Mouse (Mus musculus) kidney, postnatal 10 days (tissue): ENCODE measurements around the gene Arhgap8.

ENCODE experiments used
- DNase-seq: peaks from one replicate; pipeline ENCODE4 v3.0.0; 2021; ENCODE audit warnings: mixed read lengths

The Arhgap8 gene

DNA sequence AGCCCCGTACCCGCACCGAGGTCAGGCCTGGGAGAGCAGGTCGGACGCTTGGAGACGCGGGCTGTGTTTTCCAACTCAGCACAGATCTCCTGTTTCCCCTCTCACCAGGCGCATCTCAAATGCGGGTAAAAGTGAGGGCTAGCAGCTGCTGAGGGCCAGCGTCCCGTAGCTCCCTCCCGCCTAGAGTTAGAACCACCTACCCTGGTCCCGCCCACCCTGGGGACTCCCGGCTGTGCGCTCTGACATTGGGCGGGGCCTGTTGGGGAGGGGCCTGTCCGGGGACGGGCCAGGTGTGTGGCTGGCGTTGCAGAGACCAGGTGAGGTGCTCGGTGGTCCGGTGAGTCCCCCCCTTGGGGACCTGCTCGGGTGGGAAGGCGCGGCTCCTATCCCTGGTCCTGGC lies at the start of gene Arhgap8:
Gene Arhgap8 (plus strand): TSS at position 262 of the 400 bp plus-strand sequence.
- peak; percentile 82 for DNase-seq

GRCm38 (mm10) chr15:84670657-84671055 lies 49.2 kb upstream of the Arhgap8 start:
- DNase-seq, result peak; percentile 45

DNA sequence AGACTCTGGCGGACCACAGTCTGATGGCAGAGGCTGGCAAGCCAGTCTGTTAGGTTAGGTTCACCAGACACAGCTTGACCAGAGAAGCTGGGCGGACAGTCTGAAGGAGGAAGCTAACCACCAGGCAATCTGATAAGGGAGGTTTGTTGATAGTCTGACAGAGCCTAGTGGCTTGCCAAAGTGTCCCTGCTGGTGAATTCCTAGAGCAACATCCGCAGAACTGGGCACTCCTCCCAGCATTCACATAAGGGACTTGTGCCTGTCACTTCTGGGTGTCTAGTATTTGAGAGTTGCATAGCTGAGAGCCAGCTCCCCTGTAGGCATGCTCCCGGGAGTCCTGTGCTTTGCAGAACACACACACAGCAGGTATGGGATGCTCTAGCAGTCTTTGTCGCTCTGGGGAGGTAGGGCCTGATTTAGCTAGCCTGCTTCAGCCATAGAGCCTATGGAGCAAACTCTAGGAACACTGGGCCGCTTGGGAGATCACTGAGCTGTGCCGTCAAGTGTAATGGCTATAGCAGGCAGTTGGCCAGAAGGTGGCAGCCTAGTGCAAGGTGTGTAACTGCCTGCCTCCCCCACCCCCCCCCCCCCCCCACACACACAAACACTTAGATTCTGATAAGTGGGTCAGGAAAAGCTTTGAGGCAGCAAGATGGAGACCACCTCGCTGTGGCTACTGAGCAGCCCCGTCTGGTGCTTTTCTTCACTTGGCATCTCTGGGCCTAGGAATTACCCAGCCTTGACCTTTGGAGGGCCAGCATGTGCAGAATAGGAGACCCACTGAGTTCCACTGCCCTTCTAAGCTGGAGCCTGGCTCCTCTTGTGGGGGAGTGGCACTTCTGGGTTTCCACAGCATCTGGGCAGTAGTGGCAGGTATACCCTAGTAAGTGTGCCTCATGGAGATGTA lies 48.2 kb upstream of the Arhgap8 start:
- DNase-seq, result peak; percentile 88

- peak; percentile 60 for DNase-seq
Observed at GRCm38 (mm10) chr15:84672308-84672615, 47.6 kb upstream of the Arhgap8 start.

DNA sequence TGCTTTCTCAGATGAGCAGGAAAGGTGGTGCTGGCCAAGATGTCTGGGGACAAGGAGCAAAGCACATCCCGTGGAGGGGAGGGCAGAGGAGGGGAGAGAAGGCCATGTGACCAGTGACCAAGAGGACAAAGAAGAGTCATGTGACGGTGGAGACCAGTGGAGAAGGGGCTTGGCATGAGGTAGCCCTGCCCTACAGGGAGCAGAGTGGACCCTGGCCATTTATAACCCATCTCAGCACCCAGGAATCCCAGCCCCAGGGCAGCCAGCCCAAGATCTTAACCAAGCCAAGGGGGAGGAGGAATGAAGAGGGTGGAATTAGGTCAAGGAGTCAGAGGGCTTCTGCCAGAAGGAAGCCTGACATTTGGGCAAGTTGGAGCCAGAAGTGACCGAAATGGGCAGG lies 47.2 kb upstream of the Arhgap8 start:
- DNase-seq, result peak; percentile 75

DNA sequence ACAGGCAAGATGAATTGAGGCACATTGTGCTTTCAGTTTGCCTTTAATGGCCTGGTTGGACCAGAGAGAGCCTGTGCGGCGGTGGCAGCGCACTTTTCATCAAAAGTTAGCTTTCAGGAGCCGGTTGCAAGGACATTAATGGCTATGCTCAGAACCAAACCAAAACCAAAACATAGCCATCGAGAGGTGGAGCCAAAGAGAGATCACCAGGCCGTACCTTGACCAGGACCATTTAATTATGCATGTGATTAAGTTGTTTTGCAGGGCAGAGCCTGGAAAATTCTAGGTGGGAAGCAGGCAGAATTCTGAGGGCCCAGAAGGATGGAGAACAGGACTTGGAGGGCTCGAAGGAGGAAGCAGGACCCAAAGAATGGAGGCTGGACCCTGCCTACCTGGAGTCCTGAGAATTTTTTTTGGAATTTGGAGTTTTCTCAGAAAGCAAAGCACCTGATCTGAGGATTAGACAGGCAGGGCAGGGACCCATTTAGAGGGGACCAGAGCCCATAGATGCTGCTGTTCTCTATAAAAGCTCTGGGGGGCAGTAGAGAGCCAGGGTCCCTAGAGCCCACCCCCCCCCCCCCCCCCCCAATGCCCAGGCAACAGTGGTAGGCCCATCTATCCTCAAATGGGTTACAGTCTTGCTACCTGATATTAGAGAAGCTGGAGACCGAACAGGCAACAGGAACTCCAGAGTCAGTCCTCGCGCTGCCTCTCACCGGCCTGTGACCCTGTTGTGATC lies 45.4 kb upstream of the Arhgap8 start:
- DNase-seq, result no peak

DNA sequence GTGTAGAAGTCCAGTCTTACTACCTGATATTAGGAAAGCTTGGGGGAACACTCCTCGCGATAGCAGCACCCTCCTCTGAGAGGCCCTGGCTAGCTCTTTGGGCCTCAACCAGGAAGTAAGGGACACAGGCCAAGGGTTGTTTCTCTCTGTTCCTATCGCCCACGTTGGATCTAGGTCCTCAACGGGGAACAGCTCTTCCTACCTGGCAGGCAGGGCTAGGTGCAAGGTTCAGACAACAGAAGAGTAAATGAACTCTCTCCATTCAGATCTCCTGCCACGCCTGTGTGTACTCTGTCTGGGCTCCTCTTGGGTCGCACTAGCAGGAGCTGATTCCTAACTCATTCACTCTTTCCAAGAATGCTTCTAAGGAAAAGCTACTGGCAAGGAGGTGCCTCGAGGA lies 44.5 kb upstream of the Arhgap8 start:
- peak; percentile 34 for DNase-seq

DNA sequence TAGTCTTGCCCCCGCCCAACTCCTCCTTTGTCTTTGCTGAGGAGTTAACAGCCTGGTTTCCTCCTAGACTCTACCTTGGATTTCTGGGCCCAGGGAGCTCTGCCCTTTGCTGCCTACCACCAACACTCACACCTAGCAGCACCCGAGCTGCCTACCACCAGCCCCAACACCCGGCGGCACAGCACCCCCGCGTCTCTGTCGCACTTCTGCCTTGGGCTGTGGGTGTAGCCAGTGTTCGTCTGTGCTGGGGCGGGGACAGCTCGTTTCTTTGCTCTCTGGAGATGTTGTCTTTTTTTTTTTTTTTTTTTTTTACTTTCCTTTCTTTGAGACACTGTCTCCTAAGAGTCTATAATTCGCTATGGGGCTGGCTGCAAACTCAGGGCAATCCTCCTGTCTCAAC lies 41.9 kb upstream of the Arhgap8 start:
- DNase-seq, result no peak

DNA sequence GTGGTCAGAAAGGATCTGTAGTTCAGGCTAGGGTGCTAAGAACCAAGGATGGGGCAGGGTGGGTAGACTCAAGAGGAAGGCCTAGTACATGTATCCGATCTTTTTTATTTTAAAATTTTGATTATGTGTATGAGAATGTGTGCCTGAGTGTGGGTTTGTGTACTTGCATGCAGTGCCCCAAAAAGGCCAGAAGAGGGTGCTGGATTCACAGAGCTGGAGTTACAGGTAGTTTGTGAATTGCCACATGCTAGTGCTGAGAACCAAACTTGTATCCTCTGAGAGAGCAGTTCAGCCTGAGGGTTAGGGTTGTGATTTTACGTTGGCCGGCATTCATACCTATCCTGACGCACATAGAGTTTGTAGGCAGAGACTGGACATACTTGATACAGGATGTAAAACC lies 40.8 kb upstream of the Arhgap8 start:
- no peak for DNase-seq

DNA sequence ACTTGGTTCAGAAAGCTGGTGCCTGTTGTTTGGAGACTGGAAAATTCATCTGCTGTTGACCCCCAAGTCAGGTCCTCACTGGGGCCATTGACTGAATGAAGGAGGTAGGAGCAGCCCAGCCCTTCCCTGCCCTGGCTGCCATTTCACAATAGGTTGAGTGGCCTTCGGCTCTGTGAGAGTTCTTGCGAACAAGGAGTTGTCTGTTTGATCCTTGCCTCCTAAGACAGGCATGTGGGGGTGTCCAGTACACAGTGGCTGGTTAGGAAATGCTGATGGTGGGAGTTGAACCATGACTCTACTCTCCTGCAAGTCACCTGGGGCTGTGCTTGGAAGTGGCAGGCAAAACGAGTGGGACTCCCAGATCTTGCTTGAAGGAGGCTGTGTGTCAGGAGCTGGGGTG lies 40.1 kb upstream of the Arhgap8 start:
- DNase-seq, result no peak

- peak; percentile 96 for DNase-seq
Observed at GRCm38 (mm10) chr15:84680545-84681454, 39.1 kb upstream of the Arhgap8 start.

- peak; percentile 90 for DNase-seq
Observed at GRCm38 (mm10) chr15:84681455-84682193, 38.2 kb upstream of the Arhgap8 start.

- no peak for DNase-seq
Observed at GRCm38 (mm10) chr15:84682206-84682605, 37.6 kb upstream of the Arhgap8 start.

DNA sequence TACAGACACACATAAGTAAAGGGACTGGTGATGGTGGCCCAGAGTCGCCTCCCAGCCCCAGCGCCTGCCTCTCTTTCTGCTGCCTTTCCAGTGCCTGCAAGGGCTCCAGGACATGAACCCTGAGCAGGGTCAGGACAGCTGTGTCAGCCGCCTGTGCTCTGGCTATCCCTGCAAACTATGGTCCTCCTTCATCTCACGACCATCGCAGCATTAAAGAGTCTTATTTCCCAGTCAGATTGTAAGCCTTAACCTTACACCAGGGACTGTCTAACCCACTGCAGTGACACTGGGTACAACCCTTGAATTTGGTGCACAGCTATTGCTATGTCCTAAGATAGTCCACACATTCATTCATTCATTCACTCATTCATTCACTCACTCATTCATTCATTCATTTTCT lies 37.0 kb upstream of the Arhgap8 start:
- DNase-seq, result no peak

DNA sequence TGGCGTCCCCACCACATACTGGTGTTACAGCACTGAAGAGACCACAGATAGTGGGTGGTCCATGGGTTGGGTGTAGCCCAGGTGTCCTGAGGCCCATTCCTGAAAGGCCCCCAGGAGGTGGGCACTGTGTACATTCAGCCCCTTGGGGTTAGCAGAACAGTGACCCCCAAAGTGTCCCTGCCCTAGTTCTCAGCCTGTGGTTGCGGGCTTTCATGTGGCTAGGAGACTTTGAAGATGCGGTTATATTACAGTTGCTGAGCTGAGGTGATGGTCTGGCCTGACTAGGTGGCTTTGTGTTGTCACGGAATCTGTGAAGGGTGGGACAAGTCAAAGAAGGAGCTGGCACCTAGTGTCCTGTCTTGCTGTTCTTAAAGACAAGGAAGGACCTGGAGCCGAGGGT lies 35.3 kb upstream of the Arhgap8 start:
- no peak for DNase-seq

DNA sequence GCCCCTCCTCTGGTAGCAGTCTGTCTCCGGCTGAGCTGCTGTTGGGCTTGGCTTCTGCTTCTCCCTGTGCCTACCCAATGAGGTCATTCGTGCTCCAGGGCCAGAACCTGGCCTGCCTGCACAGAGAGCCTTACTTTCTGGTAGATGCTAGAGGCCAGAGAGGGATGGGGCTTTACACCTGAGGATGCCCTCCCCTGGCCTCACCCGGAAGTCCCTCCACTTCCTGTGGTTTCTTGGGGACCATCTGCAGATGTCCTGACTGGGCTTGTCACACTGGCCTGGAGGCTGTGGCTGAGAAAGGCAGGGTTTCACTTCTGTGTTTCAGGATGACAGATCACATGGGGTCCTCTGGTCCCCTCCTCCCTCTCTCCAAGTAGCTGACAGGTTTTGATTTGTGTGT lies 34.4 kb upstream of the Arhgap8 start:
- DNase-seq, result no peak

DNA sequence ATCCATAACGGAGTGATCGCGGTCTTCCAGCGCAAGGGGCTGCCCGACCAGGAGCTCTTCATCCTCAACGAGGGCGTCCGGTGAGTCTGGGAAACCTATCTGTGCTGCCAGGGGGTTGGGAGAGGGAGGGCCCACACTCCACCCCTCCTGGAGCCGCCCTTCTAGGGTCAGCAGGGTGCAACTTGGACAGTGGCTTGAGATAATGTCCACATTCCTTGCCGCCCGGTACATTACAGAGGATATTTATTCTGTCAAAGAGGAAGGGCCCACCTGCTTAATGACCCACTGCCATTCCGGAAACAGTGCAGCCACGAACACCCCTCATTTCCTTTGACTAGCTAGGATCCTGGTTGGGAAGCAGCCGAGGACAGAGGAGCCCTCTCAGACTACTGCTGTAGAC lies 31.9 kb upstream of the Arhgap8 start:
- DNase-seq, result peak; percentile 43

DNA sequence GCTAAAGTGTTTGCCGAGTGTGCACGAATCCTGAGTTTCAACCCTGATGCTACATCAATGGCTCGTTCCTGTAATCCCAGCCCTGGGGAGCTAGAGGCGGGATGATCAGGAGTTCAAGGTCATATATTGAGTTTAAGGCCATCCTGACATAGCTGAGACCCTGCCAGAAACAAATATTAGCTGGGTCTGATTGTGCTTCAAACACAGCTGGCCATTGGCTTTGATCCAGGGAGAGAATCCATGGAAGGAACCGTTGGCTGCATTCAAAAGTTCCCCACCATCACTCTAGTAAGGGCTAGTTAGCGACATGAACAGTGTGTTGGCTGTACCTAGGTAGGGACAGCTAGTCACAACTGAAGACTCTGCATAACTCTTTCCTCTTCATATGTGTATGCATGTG lies 30.5 kb upstream of the Arhgap8 start:
- peak; percentile 53 for DNase-seq

GRCm38 (mm10) chr15:84691513-84691912 lies 28.3 kb upstream of the Arhgap8 start:
- DNase-seq, result no peak

- peak; percentile 47 for DNase-seq
Observed at GRCm38 (mm10) chr15:84692645-84693044, 27.2 kb upstream of the Arhgap8 start.

DNA sequence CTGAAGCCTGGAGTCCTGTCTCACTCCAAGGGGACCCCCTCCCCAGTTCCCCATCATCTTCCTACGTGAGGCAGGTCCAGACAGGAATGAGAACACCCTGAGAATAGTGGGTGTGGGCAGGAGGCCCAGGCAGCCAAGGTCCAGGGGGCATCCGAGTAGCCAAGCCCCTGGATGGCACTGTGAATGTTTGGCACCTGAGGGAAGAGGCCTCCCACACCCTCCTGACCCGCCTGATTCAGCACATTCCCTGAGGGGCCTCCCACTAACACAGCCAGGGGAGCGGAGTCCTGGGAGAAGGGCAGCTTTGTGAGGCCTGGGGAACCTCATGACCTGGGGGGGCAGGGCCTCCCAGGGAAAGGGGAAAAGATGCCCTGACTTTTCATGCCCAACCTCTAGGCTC lies 23.8 kb upstream of the Arhgap8 start:
- DNase-seq, result peak; percentile 73

- DNase-seq, result peak; percentile 77
Observed at GRCm38 (mm10) chr15:84697611-84698011, 22.2 kb upstream of the Arhgap8 start.
